Mouse (Mus musculus): ENCODE results near the gene Slx1b. TPM values are rescaled to one million over a fixed set of nuclear protein-coding genes. Genes with fewer than 3 reads are reported as not detected.

Gene Slx1b
- total RNA-seq, 1 experiment from 2014 or later: 10.7 TPM

GRCm38 (mm10) chr7:126676631-126677220, 18.9 kb downstream of the Slx1b start:
- no peak for DNase-seq

DNA sequence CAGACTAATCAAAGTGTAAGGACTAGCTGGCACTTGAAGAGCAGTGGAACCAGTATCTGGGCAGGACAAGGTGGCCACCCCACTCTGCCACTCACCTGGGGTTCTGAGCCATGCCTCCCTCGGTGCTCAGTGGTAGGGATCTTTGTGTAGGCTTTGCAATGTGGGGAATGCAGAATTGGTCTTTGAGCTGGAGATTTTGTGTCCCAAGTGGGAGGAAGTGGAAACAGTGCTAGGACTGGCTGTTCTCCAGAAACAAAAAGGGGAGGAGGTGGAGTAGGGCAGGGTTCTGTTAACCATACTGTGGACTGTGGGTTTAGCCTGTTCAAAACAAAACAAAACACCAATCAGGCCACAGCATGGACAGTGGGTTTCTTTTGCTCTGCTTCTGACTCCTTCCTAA, 19.4 kb downstream of the Slx1b start, which contains the start of gene Sult1a1:
Gene Sult1a1, minus strand, starts transcription at position 226 of the 400 bp plus-strand sequence.
- DNase-seq: peak; percentile 70

DNA sequence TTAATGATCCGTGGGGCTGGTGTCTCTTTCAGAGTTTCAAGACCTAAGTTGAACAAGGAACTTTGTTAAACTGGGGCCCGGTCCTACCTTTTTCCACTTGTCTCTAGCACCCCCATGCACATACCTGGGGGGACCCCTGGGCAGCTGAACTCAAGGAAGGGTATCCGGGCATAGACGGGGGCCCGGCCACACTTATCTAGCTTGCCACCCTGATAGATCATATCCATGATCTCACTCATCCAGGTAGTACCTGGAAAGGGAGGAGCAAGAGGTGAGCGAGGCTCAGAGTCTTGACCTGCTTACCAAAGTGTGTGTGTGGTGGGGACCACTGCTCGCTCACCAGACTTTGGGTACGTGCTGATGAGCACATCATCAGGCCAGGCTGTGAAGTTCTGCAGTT, 20.5 kb downstream of the Slx1b start:
- DNase-seq: no peak

DNA sequence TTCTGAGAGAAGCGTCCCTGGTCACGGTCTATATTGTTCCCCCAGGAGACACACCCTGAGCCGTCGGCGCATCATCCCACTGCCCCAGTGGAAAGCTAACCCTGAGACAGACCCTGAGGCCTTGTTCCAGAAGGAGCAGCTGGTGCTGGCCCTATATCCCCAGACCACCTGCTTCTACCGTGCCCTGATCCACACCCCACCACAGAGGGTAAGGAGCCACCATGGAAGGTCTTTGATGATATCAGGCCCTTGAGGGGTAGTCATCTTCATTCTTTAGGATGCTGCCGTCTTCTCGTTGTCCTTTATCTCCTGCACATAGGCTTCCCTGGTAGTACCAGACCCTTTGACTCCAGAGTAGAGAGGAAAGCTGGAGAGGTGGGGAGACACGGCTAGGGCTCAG, 23.5 kb downstream of the Slx1b start:
- no peak for DNase-seq

DNA sequence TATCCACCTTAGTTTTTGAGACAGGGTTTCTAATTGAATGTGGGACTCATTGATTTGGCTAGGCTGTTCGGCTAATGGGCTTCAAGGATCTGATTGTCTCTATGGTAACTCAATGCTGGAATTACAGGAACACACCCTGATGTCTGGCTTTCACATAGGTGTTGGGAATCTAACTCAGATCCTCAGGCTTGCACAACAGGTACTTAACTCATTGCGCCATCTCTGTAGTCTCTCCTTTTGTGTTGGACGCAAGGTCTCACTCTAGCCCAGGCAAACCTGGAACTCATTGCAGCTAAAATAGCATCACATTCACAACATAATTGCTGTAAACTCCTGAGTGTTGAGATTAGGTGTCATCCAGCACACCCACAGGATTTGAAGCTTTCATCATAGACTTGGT, 25.4 kb downstream of the Slx1b start:
- DNase-seq: no peak

- DNase-seq: peak; percentile 30
Observed at GRCm38 (mm10) chr7:126668452-126668851, 27.1 kb downstream of the Slx1b start.

GRCm38 (mm10) chr7:126667495-126668090, 28.0 kb downstream of the Slx1b start:
- DNase-seq: no peak

- DNase-seq: peak; percentile 52
Observed at GRCm38 (mm10) chr7:126665269-126665668, 30.3 kb downstream of the Slx1b start.

DNA sequence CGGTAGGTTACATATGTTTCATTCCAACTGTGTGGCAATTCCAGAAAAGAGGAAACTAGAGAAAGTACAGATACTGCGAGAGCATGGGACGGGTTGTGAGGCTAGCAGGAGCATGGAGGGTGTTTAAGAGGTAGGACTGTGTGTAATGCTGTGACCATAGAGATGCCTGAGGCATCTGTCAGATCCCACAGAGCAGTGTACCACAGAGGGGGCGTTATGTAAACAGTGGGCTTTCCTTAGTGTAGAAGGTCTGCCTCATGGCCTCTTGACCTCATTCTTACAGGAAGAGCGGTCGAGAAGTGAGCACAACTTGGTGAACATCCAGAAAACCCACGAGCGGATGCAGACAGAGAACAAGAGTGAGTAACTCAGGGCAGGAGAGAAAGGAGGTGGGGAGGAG, 31.9 kb downstream of the Slx1b start:
- no peak for DNase-seq

GRCm38 (mm10) chr7:126659771-126660170, 35.8 kb downstream of the Slx1b start:
- DNase-seq: peak; percentile 37

- no peak for DNase-seq
Observed at GRCm38 (mm10) chr7:126657522-126657921, 38.1 kb downstream of the Slx1b start.

GRCm38 (mm10) chr7:126655695-126656094, 39.9 kb downstream of the Slx1b start:
- DNase-seq: no peak

GRCm38 (mm10) chr7:126653991-126654390, 41.6 kb downstream of the Slx1b start:
- no peak for DNase-seq

DNA sequence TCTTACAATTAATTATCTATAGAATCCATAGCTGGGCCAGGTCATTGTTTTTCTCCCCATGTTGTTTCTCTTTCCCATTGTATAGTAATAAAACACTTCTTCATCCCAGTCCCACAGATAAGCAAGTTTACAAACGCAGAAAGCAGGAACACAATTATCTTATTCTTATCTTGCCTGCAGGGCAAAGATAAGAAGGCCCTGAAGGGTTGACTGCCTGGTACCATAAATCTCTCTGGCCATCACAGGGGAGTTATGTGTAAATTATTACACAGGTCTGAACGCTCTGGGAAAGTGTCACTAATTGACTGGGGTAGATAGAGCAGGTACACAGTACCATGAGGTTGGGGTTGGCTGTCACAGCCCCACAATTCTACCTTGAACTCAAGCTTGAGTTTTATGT, 44.7 kb downstream of the Slx1b start:
- DNase-seq: no peak

- DNase-seq: peak; percentile 97
Observed at GRCm38 (mm10) chr7:126649231-126650051, 46.1 kb downstream of the Slx1b start, which contains the start of gene Sgf29. Sgf29 (plus strand) TSS chr7:126649309.

- no peak for DNase-seq
Observed at GRCm38 (mm10) chr7:126648486-126648885, 47.1 kb downstream of the Slx1b start.

GRCm38 (mm10) chr7:126645708-126646107, 49.9 kb downstream of the Slx1b start:
- DNase-seq: no peak

- no peak for DNase-seq
Observed at GRCm38 (mm10) chr7:126644914-126645313, 50.7 kb downstream of the Slx1b start.

DNA sequence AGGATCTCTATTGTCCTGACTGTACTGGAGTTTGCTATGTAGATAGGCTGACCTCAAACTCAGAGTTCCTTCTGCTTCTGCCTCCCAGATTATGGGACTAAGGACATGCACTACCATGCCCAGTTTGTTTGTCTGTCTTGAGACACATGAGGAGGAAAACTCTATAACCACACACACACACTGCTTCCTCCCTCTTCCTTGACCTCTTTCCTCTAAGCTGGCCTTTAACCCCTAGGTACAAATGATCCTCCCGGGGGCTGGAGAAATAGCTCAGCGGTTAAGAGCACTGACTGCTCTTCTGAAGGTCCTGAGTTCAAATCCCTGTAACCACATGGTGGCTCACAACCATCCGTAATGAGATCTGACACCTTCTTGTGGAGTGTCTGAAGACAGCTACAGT, 51.2 kb downstream of the Slx1b start:
- DNase-seq: no peak

- DNase-seq: peak; percentile 71
Observed at GRCm38 (mm10) chr7:126643244-126643617, 52.4 kb downstream of the Slx1b start.

DNA sequence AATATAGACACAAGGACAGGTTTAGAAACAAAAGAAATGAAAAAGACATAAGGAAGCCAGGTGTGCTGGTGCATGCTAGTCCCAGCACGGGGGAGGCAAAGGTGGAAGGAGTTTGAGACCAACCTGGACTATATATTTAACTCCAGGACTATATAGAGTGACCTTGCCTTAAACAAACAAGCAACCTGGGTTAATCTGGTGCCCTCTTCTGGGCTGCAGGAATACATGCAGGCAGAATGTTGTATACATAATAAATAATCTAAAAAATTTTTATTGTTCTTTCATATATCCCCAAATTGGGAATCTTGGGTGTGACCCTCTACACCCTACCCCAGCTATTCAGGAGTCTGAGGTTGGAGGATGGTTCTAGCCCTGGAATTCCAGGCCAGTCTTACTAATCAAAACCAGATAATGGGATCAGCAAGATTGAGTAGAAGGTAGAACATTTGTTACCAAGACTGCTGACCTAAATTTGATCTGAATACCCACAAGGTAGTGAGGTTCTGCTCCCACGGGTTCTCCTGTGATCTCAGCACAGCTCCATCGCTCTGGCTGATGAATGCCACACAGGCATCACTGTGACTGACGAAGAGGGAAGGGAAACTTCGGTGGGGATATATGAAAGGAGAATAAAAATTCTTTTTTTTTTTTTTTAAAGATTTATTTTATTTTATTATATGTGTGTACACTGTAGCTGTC, 52.9 kb downstream of the Slx1b start:
- DNase-seq: no peak
